Mouse (Mus musculus): ENCODE results near the gene Npsr1.
A peak's percentile ranks its signal among the peaks of the same experiment; 100 is the strongest.

Npsr1 gene

DNA sequence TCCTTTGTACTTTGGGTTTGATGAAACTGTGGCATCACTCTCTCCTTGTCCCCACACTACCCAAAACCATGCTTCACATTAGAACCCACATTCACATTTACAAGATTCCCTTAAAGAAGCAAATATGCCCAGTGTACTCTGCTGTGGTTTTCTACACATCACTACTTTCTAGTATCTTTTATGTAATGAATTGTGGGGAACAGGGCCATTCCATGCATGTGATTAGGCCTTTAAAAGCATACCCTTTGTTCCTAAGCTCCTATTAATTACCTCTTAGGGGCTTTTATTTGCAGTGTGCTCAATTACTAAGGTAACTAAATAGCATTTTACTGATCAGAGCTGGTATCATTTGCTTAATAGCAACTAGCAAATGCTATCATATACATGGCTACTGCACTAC is 149.8 kb downstream of the Npsr1 start:
- DNase-seq: no peak

DNA sequence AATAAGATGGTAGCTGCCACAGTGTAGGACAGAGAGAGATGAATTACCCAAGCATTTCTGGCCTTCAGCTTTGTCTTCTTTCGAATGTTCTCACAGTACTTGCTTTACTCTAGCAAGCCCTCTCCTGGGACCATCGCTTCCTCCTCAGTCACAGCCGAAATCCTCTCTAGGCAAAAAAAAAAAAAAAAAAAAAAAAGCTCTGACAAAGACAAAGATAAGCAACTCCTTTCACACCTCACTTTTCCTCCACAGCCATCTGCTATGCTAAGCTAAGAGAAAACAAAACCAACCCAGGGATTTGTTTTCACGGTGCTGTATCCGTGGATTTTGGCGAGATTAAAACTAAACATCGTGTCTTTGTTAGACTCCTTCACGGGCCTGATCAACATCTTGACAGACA is 156.4 kb downstream of the Npsr1 start:
- DNase-seq: no peak

DNA sequence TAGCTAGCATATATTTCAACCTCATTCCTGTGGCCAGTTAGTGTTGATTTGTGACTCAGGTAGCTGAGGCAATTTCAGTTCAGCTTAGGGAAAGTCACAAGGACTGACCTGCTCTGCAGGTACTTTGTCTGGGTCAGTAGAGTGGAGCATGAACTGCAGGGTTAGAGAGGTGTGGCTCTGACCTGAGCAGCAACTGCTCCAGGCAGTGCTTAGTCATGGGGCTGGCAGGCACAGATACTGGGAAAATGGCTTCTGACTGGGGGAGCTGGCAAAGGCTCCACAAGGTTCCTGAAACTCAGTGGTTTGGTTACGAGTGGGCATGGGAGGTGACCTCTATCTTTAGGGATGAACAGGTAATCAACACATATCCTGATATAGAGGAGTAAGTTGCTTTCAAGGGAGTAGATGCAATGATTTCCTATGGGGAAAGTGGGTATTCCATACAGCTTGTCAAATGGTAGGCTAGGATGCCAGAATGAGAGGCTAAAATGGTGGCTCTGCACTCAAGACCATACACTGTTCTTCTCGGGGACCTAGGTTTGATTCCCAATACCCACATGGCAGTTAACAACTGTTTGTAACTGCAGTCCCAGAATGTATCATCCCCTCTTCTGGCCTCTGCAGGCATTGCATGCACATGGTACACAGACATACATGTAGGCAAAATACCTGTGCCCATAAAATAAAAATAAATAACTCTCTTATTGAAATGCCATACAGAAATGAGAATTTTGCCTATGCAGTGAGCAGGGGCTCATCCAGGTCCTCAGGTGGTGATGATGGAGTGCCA is 182.9 kb downstream of the Npsr1 start:
- DNase-seq: no peak

DNA sequence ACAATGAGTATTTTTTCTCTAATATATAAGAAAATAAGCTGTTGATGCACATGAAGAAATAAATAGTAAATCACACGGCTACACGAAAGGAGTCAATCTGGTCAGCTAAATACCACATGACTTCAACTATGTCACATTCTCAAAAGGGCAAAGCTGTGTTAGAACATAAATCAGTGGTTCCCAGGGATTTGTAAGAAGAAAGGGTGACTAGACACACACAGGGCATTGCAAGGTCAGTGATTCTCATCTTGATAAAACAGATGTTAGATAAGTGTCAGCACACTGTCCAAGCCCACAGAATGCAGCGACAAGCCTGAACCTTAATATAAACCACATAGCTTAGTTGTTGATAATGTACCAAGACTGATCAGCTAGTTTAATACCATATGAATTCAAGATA is 184.8 kb downstream of the Npsr1 start:
- no peak for DNase-seq

DNA sequence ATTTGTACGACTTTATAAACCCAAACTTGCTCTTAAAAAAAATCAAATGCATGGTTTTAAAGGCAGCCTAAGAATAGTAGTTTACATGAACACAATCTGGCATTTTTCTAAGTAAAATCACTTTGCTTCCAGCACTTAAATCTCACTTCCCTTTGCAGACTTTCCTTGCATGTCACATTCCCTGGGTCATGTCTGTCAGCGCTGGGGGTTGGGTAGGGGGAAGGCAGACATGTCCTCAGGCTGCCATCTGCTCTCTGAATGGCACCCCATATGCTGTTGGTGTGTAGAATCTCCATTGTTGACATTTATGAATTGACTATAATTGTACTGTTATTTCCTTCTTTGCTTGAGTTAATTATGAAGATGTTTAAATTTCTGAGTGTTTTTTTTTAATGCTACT is 185.3 kb downstream of the Npsr1 start:
- DNase-seq: no peak

DNA sequence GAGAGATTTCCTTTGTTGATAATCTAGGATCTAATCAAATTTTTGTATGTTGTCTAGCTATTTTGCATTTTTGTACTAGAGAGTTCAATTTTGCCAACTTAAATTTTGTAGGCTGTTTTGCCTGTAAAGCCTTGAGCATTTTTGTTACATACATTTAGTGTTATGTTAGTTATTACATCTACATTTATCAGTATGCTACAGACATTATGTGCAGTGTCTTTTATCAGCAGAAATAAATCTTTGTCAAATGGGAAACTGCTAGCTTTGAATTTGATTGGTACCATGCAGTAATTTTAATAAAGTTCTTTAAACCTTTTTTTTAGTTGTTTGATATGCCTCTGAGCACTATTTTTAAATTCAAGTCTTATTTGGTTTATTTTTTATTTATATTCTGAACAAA is 185.7 kb downstream of the Npsr1 start:
- DNase-seq: no peak

DNA sequence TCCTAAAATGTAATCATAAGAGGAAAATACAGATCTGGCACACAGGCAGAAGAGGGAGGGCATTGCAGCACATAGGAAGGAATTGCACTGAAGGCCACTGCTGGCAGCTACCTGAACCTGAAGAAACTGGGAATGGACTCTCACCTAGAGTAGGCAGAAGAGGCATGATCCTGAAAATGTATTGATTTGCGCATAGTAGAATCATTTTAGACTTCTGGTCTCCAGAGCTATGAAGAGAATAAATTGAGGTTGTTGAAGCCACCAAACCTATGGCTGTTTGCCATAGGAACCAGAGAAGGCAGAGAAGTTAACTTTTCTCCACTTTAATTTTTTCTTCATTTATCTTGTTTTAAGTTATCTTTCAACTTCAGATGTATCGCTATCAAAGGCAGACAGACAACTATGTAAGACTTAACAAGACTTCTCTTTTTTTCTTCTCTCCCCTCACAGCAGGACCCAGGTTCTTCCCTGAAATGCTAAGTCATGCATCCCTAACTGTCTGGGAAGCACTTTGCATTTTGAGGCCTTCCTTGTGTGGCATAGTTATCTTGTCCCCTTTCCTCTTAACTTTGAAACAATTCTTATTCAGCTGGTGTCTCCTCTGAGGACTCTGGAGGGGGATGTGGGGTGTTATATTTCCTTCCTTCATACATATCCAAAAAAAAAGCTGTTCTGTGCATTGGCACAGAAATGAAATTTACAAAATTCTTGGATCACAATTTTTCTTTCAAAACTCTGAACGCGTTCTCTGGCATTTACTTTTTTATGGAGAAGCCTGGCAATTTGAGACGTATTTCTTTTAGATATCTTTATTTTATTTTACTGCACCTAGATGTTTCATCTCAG is 186.7 kb downstream of the Npsr1 start:
- no peak for DNase-seq

DNA sequence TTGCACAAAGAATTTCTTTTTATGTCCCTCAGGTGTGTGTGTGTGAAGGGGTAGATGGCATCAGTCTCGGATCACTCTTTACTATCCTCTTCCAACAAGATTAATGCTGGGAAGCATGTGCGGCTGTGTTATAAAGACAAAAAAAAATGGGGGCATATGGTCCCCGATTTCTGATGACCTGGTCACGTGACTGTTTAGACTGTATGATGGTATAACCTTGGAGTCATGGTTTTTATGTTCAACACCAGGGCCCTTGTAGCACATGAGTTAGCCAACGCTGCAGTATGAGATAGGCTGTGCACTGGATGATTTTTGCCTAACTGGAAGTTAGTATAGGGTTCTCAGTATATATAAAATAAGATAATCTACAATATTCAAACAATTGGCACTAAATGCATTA is 187.6 kb downstream of the Npsr1 start:
- DNase-seq: no peak

DNA sequence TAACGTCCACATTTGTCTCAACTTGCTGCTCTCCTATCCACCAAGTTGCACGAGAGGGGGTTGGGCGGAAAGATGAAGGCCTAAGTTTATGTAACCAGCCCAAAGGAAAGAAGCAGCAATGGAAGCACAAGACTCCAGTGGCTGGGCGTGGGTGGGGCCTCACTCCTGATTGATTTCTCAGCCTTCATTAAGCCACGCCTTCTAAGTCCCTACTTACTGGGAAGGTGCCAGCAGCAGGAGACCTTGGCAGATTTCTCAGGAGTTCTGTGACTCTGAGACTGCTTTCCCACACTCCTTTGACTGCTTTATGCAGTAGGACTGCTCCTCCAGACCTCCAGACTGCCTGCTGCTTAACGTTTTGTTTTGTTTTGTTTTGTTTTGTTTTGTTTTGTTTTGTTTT is 193.6 kb downstream of the Npsr1 start:
- peak; percentile 2 for DNase-seq

DNA sequence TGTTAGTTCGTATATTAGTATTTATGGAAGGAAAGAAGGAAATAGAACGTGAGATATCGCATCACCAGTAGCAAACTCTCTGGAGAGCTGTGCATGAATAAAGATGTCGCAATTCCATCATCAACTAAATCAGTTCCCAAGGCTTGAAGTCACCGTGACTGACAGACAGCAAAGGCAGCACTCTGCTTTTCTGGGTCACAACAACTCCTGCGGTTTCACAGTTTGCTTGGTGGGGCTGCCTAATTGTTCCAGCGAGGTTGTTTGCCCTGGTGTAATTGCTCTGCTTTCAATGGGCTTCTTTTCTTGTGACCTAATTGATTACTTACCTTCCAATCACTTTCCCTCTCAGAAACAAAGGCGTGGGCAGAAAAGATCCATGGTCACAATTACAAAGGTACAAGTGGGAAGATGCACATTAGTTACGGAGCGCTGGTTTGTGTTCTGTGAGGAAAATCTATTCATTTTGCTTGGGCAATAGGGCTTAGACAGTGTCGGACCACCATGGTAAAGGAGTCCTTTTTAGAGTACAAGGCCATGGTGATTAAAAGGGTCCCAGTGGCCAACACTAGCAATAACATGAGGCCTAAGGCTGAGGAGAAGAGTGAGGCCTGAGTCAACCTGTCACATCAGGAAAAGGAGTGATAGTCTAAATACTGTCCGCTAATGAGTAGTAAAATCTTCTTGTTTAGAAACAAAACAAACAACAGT is 195.6 kb downstream of the Npsr1 start:
- no peak for DNase-seq

DNA sequence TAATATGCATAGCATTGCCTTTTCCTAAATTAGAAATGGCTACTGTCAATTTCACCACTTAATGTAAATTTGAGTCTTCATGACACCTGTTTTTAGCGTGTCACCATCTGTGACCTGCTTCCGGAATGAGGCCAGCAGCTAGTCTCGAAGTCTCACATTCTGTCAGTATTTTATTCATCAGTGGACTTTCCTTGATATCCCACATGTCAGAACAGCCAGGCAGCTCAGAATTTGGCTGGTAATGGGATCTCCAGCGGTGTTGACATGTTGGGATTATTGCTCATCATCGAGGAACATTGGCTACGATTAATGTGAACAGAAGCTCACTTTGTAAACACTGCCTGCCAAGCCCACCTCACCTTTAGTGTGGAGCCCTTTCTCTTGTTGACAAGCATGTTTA is 205.1 kb downstream of the Npsr1 start:
- no peak for DNase-seq

DNA sequence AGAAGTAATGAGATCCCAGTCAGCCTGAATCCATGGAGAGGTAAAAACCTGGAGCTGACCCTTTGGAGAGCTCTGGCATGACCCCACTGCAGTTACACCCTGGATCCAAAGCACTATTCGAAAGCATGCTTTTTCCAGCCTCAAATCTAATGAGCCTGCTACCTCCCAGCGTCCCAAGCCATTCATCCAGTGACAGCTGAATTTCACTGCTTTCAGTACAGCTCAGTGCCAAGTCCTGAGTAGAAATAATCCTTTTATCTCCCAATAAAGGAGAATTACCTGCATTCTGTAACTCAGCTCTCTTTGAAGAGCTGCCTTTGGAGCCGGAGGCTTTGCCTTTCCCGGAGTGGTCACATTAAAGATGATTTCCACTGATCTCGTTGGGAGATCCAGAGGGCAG is 209.2 kb downstream of the Npsr1 start:
- DNase-seq: no peak

DNA sequence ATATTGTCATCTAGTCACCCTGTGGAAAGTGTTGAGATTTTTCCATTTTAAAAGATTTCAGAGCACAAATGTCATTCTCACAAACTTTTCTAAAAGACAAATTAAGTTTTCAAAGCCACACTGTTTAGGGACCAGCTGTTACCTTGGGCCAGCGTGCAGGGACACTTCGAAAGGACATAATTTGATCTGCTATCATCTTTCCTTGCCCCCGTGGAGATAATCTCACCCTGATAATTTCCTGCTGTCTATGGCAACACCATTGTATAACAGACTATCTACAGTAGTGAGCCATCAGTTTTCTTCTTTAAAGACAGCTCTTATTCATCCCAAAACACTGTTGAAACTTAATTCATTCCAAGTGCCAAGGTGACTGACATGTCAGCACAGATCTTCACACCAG is 209.6 kb downstream of the Npsr1 start:
- no peak for DNase-seq

DNA sequence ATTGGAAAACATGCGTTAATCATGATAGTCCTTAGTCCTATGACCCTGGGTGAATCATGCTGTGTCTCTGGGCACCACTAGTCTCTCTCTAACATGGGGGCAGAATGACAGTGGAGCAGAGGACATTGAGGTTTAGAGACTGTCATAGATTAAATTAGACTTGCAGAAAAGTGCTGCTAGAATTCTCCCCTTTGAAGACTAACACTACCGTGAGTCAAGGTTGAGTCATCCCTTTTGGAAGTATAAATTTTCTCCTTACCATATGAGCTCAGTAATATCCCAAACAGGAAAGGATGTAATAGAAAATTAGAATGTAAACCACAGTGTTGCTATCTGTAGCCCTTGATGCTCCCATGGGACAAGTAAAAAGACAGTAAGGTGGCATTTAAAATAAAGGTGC is 218.0 kb downstream of the Npsr1 start:
- DNase-seq: no peak

DNA sequence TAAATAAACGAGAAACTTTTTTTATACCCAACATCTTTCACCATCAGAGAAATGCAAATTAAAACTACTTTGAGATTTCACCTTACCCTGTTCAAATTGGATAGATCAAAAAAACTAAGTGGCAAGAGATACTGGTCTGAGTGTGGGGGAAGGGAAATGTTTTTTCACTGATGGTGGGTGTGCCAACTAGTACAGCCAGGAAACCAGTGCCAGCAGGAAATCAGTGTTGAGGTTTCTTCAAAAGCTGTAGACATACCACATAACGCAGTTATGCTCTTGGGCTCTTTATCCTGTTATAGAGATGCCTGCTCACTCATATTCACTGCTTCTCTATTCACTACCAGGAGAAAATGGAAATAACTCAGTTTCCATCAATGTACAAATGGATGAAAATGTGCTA is 233.9 kb downstream of the Npsr1 start:
- DNase-seq: no peak

DNA sequence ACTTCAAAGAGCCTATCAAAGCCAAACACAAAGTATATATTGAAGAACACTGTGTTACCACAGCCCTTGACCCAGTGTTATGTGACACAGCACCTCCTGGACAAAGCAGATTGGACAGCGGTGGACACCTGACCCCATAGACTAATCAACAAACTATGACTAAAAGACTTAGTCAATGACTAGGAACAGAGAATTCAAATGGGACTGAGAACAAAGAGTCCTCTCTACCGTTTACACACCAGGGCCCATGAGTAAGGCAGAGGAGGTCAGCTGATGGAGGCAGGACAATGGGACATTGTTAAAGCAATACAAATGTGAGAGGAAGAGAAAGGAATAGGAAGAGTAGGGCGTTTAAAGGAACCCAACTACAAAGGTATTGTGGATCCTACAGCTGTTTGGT is 243.5 kb downstream of the Npsr1 start:
- DNase-seq: no peak

DNA sequence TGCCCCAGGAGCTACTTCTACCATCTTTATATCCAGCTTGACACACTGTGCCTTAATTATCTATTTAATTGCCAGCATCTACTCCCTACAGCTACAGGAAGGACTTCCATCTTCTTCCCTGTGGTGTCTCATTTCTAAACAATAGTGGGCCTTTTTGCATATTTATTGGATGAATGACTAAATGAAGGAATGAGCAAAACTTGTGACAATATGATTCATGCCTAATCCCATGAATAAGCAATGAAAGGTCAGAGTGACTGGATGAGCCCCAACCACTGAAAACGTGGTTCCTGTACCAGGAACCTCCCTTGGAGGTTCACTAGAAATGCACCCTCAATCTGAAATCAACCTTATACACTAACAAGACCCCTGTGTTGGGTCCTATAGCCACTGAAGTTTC is 249.2 kb downstream of the Npsr1 start:
- DNase-seq: no peak

DNA sequence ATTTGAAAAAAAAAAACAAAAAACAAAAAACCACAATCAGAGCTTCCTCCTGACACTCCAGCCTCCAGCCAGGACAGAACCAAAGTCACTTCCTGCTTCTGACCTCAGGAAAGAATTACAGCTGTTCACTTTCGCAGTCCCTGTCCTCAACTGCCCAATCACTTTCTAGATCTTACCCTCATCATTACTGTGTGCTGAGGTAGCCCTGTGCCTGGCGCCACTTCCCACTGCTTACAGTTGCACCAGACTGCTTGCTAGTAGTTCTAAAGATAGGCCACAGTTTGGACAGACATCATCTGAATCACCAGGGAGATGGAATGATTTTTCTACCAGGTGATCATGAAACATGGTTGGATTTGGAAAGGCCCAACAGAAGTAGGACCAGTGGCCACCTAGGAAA is 251.7 kb downstream of the Npsr1 start:
- DNase-seq: no peak

DNA sequence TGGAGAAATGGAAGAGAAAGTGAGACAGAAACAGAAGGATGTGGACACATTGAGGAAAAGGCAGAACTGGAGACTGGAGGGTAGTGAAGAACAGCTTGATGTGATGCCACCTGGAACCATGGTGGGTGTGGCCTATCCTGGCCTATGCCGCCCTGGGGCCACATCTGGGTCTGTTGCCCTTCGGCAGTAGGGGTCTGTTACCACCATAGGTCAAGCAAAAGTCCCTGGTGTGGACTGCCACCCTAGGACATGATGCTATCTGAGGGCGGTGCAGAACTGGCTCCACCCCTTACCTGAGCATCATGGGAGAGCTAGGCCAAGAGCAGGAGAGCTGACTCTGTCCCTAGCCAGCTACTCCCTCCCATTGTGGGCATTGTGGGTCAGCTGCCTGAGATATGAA is 253.6 kb downstream of the Npsr1 start:
- DNase-seq: no peak
